Mouse (Mus musculus) embryonic fibroblast, embryonic 13.5 days (primary cell): ENCODE data around the gene Zc3h8. TPM values are rescaled to one million over a fixed set of nuclear protein-coding genes. Genes with fewer than 3 reads are reported as not detected.

ENCODE experiments used
- H3K27ac ChIP-seq: 2 replicates; pipeline ENCODE4 v1.5.1; 2012; ENCODE audit warnings: low read length, control low read depth, inconsistent platforms; ENCODE audit not compliant: insufficient read depth
- H3K4me1 ChIP-seq: 2 replicates; pipeline ENCODE4 v1.6.1; 2011; ENCODE audit warnings: low read length; ENCODE audit not compliant: control insufficient read depth, insufficient read depth
- H3K4me3 ChIP-seq: 2 replicates; pipeline ENCODE4 v1.5.1; 2011; ENCODE audit warnings: mild to moderate bottlenecking, control low read depth, low read length; ENCODE audit not compliant: insufficient read depth
- CTCF ChIP-seq: IDR thresholded peaks from 2 replicates; pipeline ENCODE4 v1.5.1; 2011; ENCODE audit warnings: mild to moderate bottlenecking, control low read depth, low read length, moderate library complexity, borderline replicate concordance; ENCODE audit not compliant: insufficient read depth
- POLR2A ChIP-seq: IDR thresholded peaks from 2 replicates; pipeline ENCODE4 v1.6.1; 2011; ENCODE audit warnings: low read depth, mild to moderate bottlenecking, control low read depth, low read length, moderate library complexity
- polyA plus RNA-seq: library from polyadenylated mRNA; stranded (reverse); fragments of >200 nt; gene quantifications from 2 replicates; pipeline ENCODE4 v1.2.4, GENCODE M21; 2011; ENCODE audit warnings: low read depth; ENCODE audit not compliant: missing spikeins, insufficient read length

The Zc3h8 gene
- polyA plus RNA-seq, 1 experiment: 4.1 TPM

DNA sequence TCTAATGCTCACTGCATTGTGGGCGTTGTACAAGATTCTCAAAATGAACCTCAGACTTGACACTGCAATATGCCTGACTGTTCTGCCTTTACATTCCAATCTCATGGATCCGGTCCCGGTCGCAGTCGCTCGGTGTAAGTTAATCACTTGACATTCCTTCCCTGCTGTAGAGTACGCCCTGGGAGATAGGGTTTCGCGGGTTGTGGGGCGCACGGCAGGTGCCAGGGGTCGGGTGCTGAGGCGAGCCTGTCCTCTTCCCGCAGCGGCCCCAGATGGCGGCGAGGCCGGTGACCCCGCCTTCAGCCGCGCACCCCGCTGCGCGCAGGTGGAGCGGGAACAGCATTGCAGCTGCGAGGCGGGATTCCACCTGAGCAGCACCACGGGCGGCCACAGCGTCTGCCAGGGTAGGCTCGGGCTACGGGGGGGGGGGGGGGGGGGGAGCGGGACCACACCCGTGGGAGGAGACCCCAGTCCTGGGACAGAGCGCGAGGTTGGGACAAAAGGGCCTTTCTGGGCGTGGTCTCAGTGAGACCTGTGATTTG, 51.6 kb downstream of the Zc3h8 start:
- no peak overlapping the region for H3K27ac ChIP-seq
- TF ChIP-seq POLR2A: no peak
- no peak for TF ChIP-seq CTCF
- no peaks in the 10 kb centered on the region for H3K4me1 ChIP-seq
- H3K4me3 ChIP-seq: no peak overlapping the region

DNA sequence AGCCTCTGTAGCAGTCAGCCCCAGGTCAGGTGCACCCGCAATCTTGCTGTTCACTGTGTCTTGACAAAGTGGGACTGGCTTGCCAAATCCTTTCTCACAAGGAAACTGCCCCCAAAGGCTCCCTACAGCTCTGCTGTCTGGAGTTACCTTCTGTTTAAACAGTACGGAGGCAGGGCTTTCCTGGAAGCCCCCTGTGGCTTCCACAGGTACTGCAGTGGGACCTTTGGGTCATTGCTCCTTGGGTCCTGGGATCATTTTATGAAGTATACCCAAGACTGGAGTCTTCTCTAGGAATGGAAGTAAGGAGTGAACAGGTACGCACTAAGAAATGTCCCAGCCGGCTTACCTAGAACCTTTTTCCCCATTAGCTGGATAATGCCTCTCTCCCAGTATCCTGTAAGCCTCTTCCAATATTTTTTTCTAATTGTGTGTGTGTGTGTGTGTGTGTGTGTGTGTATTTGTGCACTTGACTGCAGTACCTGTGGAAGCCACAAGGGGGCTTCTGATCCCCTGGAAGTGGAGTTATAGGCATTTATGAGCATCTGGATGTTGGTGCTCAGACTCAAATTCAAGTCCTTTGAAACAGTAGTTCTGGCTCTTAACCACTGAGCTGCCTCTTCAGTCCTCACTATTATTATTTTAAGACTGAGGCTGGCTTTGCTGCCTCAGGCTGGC, 53.1 kb downstream of the Zc3h8 start:
- Histone ChIP-seq H3K4me1 (no peaks in the 10 kb centered on the region), H3K4me3 (no peak overlapping the region), H3K27ac (no peak overlapping the region)
- no peak for TF ChIP-seq CTCF

DNA sequence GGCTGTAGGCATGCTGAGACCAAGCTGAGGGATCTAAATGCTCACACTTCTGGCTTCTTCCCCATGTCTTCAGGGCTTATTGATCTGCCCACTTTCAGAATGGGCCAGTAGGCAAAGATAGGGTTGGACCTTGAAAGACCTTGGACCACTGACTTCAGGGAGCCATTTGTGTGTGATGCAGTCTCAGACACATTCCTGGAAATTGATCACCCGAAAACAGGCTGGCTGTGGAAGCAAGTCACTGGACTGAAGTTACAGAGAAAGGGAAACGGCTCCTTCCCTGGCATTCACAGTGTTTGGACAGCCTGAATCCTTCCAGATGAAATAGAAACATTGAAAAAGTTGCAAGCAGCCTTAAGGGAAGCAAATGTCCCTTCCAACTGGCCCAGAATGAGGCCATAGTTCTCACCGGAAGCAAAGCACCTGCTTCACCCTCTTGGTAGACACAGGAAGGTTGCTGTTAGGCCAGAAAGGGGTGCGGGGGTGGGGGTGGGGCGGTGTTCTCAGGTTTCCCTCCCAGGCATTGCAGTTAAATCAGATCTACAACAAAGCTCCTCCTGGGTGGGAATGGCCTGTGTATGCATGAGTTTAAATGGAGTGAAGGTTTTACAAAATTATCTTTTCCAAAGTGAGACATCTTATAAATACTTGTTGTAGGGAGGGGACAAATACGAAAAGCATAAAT, 55.9 kb downstream of the Zc3h8 start:
- Histone ChIP-seq H3K27ac (no peak overlapping the region), H3K4me3 (no peak overlapping the region), H3K4me1 (no peaks in the 10 kb centered on the region)
- no peak for TF ChIP-seq CTCF
- no peak for TF ChIP-seq POLR2A

DNA sequence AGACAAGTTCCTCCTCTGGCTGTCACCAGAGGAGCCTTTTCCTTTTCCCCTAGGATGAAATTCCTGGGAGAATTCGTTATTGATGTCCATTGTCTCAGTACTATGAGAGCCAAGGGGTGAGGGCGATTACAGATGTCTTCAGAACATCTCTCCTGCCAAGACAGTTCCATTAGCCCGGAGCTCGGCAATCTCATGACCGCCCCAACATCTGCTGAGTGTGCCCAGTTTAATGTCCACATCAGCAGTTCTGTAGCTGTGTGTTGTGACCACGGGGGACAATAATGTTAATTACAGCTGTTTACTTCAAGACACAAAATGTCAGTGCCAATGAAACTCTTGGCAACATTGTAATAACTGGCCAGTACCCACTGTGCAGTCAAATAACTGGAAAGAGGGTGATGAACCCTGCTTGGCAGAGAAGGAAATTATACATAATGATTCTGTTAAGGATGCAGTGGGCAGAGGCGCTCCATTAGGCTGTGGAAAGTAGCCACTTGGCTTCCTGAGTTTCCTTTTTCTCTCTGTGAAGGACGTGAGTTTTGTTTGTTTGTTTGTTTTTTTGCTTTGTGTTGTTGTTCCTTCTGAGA, 58.6 kb downstream of the Zc3h8 start:
- TF ChIP-seq CTCF (no peak), POLR2A (no peak)
- H3K27ac ChIP-seq: no peak overlapping the region
- H3K4me1 ChIP-seq: no peaks in the 10 kb centered on the region
- H3K4me3 ChIP-seq: no peak overlapping the region

GRCm38 (mm10) chr2:128881236-128881635, 62.6 kb downstream of the Zc3h8 start:
- H3K27ac ChIP-seq: no peak overlapping the region
- H3K4me1 ChIP-seq: no peaks in the 10 kb centered on the region
- H3K4me3 ChIP-seq: no peak overlapping the region
- no peak for TF ChIP-seq POLR2A
- no peak for TF ChIP-seq CTCF

Other genes with a start within 250 kb of the Zc3h8 start
- gene Mertk, start 245.1 kb downstream of the Zc3h8 start, polyA plus RNA-seq: 7.3 and 9.3 TPM in 2 replicates
- gene Tmem87b, start 126.0 kb downstream of the Zc3h8 start, polyA plus RNA-seq: 26.8 and 27.2 TPM in 2 replicates
- gene Fbln7, start 81.1 kb downstream of the Zc3h8 start, polyA plus RNA-seq: 0.50 and 1.7 TPM in 2 replicates
- gene Zc3h6, start 23.3 kb upstream of the Zc3h8 start, polyA plus RNA-seq: 4.9 and 6.2 TPM in 2 replicates
- gene Gm10762, start 23.6 kb upstream of the Zc3h8 start, polyA plus RNA-seq: 2.9 and 3.8 TPM in 2 replicates
- not detected in 2 replicates for gene Vinac1, start 104.1 kb upstream of the Zc3h8 start, polyA plus RNA-seq
- gene Ttl, start 121.9 kb upstream of the Zc3h8 start, polyA plus RNA-seq: 13.0 and 16.5 TPM in 2 replicates
- 15.0 and 16.0 TPM in 2 replicates for gene Polr1b, start 156.9 kb upstream of the Zc3h8 start, polyA plus RNA-seq
- 15.2 and 18.2 TPM in 2 replicates for gene Chchd5, start 185.6 kb upstream of the Zc3h8 start, polyA plus RNA-seq